Mouse (Mus musculus): ENCODE results near the gene Cdk2ap2. TPM values are rescaled to one million over a fixed set of nuclear protein-coding genes. Genes with fewer than 3 reads are reported as not detected.
A peak's percentile ranks its signal among the peaks of the same experiment; 100 is the strongest.
"Not testable (repeated sequence)": the region's sequence is repeated elsewhere in the genome, so short reads cannot be mapped to it uniquely, and the experiment has no call there.

Cdk2ap2 gene
- polyA plus RNA-seq, 1 experiment from 2014 or later = 134 TPM

GRCm38 (mm10) chr19:4066280-4066679 is 30.7 kb upstream of the Cdk2ap2 start:
- no peak for DNase-seq (ENCODE audit: low spot score)

GRCm38 (mm10) chr19:4066877-4067276 is 30.1 kb upstream of the Cdk2ap2 start:
- TF ChIP-seq EP300 (optimal IDR thresholded peaks at IDR 0.05) (no peak), CTCF (IDR thresholded peaks at IDR 0.05; ENCODE audit: low read depth) (no peak)
- Histone ChIP-seq H3K4me2 (replicated peaks; ENCODE audit: low read depth) (no peak overlapping the region), H3K4me3 (ENCODE audit: low read depth, low read length) (no peak overlapping the region), H3K27me3 (ENCODE audit: control insufficient read depth, insufficient read depth, low read length) (no peaks in the 10 kb centered on the region), H3K27ac (replicated peaks) (no peak overlapping the region), H3K36me3 (ENCODE audit: control insufficient read depth, insufficient read depth, low read length) (no peaks in the 10 kb centered on the region), H3K9me3 (ENCODE audit: control insufficient read depth, low read length) (no peaks in the 10 kb centered on the region), H3K4me1 (replicated peaks; ENCODE audit: control insufficient read depth, insufficient read depth) (no peaks in the 10 kb centered on the region), H3K9ac (ENCODE audit: low read length) (no peak overlapping the region)
- no peak for DNase-seq (ENCODE audit: low spot score)
- peak; percentile 42; the same call in 1 of the 2 replicates for ATAC-seq (ENCODE audit: low FRiP score, low TSS enrichment)

More at GRCm38 (mm10) chr19:4066280-4066679, 30.7 kb upstream of the Cdk2ap2 start:
- TF ChIP-seq EP300 (optimal IDR thresholded peaks at IDR 0.05) = no peak
- TF ChIP-seq CTCF (IDR thresholded peaks at IDR 0.05; ENCODE audit: low read depth) = no peak
- Histone ChIP-seq H3K9me3 (ENCODE audit: control insufficient read depth, low read length) (no peaks in the 10 kb centered on the region), H3K4me2 (replicated peaks; ENCODE audit: low read depth) (no peak overlapping the region), H3K9ac (ENCODE audit: low read length) (no peak overlapping the region), H3K27ac (replicated peaks) (no peak overlapping the region), H3K27me3 (ENCODE audit: control insufficient read depth, insufficient read depth, low read length) (no peaks in the 10 kb centered on the region), H3K36me3 (ENCODE audit: control insufficient read depth, insufficient read depth, low read length) (no peaks in the 10 kb centered on the region), H3K4me3 (ENCODE audit: low read depth, low read length) (no peak overlapping the region), H3K4me1 (replicated peaks; ENCODE audit: control insufficient read depth, insufficient read depth) (no peaks in the 10 kb centered on the region)
- 0 out of 2 replicates have a peak, but pooled peaks have one; percentile 71 for ATAC-seq (ENCODE audit: low FRiP score, low TSS enrichment)
- WGBS = 64% methylated on average over 6 of the region's 6 CpGs

GRCm38 (mm10) chr19:4068242-4068641 is 28.7 kb upstream of the Cdk2ap2 start:
- not testable (repeated sequence) for H3K9me3 ChIP-seq (ENCODE audit: control insufficient read depth, low read length); H3K36me3 ChIP-seq (ENCODE audit: control insufficient read depth, insufficient read depth, low read length); ATAC-seq (ENCODE audit: low FRiP score, low TSS enrichment); H3K4me3 ChIP-seq (ENCODE audit: low read depth, low read length); H3K27me3 ChIP-seq (ENCODE audit: control insufficient read depth, insufficient read depth, low read length); H3K4me2 ChIP-seq (replicated peaks; ENCODE audit: low read depth); H3K9ac ChIP-seq (ENCODE audit: low read length); H3K4me1 ChIP-seq (replicated peaks; ENCODE audit: control insufficient read depth, insufficient read depth); DNase-seq (ENCODE audit: low spot score); H3K27ac ChIP-seq (replicated peaks)
- 74% methylated on average over 2 of the region's 2 CpGs for WGBS

- H3K4me3 ChIP-seq (ENCODE audit: low read depth, low read length) = no peak overlapping the region
- H3K4me1 ChIP-seq (replicated peaks; ENCODE audit: control insufficient read depth, insufficient read depth) = no peaks in the 10 kb centered on the region
- ATAC-seq (ENCODE audit: low FRiP score, low TSS enrichment) (no peak), DNase-seq (ENCODE audit: low spot score) (no peak)
- H3K27ac ChIP-seq (replicated peaks) = no peak overlapping the region
- no peak overlapping the region for H3K9ac ChIP-seq (ENCODE audit: low read length)
- no peaks in the 10 kb centered on the region for H3K27me3 ChIP-seq (ENCODE audit: control insufficient read depth, insufficient read depth, low read length)
- TF ChIP-seq EP300 (optimal IDR thresholded peaks at IDR 0.05) (no peak), CTCF (IDR thresholded peaks at IDR 0.05; ENCODE audit: low read depth) (no peak)
- no peaks in the 10 kb centered on the region for H3K9me3 ChIP-seq (ENCODE audit: control insufficient read depth, low read length)
- H3K4me2 ChIP-seq (replicated peaks; ENCODE audit: low read depth) = no peak overlapping the region
- WGBS = 51% methylated on average over 15 of the region's 15 CpGs
- H3K36me3 ChIP-seq (ENCODE audit: control insufficient read depth, insufficient read depth, low read length) = no peaks in the 10 kb centered on the region
Observed at GRCm38 (mm10) chr19:4068717-4069410, 28.1 kb upstream of the Cdk2ap2 start.

GRCm38 (mm10) chr19:4070311-4070710 is 26.7 kb upstream of the Cdk2ap2 start:
- 66% methylated on average over 15 of the region's 15 CpGs for WGBS
- no peaks in the 10 kb centered on the region for H3K9me3 ChIP-seq (ENCODE audit: control insufficient read depth, low read length)

GRCm38 (mm10) chr19:4070756-4071155 is 26.2 kb upstream of the Cdk2ap2 start:
- ATAC-seq (ENCODE audit: low FRiP score, low TSS enrichment) (no peak), DNase-seq (ENCODE audit: low spot score) (no peak)
- H3K36me3 ChIP-seq (ENCODE audit: control insufficient read depth, insufficient read depth, low read length) = no peaks in the 10 kb centered on the region
- no peaks in the 10 kb centered on the region for H3K27me3 ChIP-seq (ENCODE audit: control insufficient read depth, insufficient read depth, low read length)
- H3K4me2 ChIP-seq (replicated peaks; ENCODE audit: low read depth) = no peak overlapping the region
- H3K4me1 ChIP-seq (replicated peaks; ENCODE audit: control insufficient read depth, insufficient read depth) = no peaks in the 10 kb centered on the region
- no peak overlapping the region for H3K9ac ChIP-seq (ENCODE audit: low read length)
- 77% methylated on average over 8 of the region's 8 CpGs for WGBS
- no peak for TF ChIP-seq CTCF (IDR thresholded peaks at IDR 0.05; ENCODE audit: low read depth)
- no peak for TF ChIP-seq EP300 (optimal IDR thresholded peaks at IDR 0.05)
- H3K27ac ChIP-seq (replicated peaks) = no peak overlapping the region
- H3K9me3 ChIP-seq (ENCODE audit: control insufficient read depth, low read length) = no peaks in the 10 kb centered on the region
- H3K4me3 ChIP-seq (ENCODE audit: low read depth, low read length) = no peak overlapping the region

More at GRCm38 (mm10) chr19:4070311-4070710, 26.7 kb upstream of the Cdk2ap2 start:
- H3K27me3 ChIP-seq (ENCODE audit: control insufficient read depth, insufficient read depth, low read length) = no peaks in the 10 kb centered on the region
- ATAC-seq (ENCODE audit: low FRiP score, low TSS enrichment) (no peak), DNase-seq (ENCODE audit: low spot score) (no peak)
- H3K4me1 ChIP-seq (replicated peaks; ENCODE audit: control insufficient read depth, insufficient read depth) = no peaks in the 10 kb centered on the region
- H3K4me3 ChIP-seq (ENCODE audit: low read depth, low read length) = no peak overlapping the region
- H3K4me2 ChIP-seq (replicated peaks; ENCODE audit: low read depth) = no peak overlapping the region
- H3K36me3 ChIP-seq (ENCODE audit: control insufficient read depth, insufficient read depth, low read length) = no peaks in the 10 kb centered on the region
- H3K27ac ChIP-seq (replicated peaks) = no peak overlapping the region
- no peak for TF ChIP-seq CTCF (IDR thresholded peaks at IDR 0.05; ENCODE audit: low read depth)
- no peak for TF ChIP-seq EP300 (optimal IDR thresholded peaks at IDR 0.05)
- H3K9ac ChIP-seq (ENCODE audit: low read length) = no peak overlapping the region
